Mouse (Mus musculus): ENCODE results near the gene Ptpra. TPM values are rescaled to one million over a fixed set of nuclear protein-coding genes. Genes with fewer than 3 reads are reported as not detected.
A peak's percentile ranks its signal among the peaks of the same experiment; 100 is the strongest.

Ptpra gene
- polyA plus RNA-seq, 1 experiment from 2014 or later, result 90.4 TPM

GRCm38 (mm10) chr2:130589157-130589556, 139.1 kb downstream of the Ptpra start:
- ATAC-seq (no peak), DNase-seq (ENCODE audit: low read depth, low spot score) (no peak)
- in situ Hi-C loops (cut with MboI; ENCODE audit: low pct_unique_long_range_greater_than_20kb), result no loop called here
- POLR2A ChIA-PET, result no interaction called here
- no peaks in the 10 kb centered on the region for H3K27me3 ChIP-seq
- CTCF ChIA-PET, result interaction anchor here (1.2 kb wide), 1 partner anchor 8 kb away, joined by 3 read pairs; no protein-coding TSS in a partner anchor
- TF ChIP-seq CTCF (IDR thresholded peaks at IDR 0.05), result no peak

- DNase-seq (ENCODE audit: low read depth, low spot score) (no peak), ATAC-seq (no peak)
- in situ Hi-C loops (cut with MboI; ENCODE audit: low pct_unique_long_range_greater_than_20kb), result no loop called here
- CTCF ChIA-PET, result no interaction called here
- POLR2A ChIA-PET, result interaction anchor here (1.6 kb wide), 1 partner anchor 16 kb away, joined by 3 read pairs; no protein-coding TSS in a partner anchor
- no peaks in the 10 kb centered on the region for H3K27me3 ChIP-seq
- no peak for TF ChIP-seq CTCF (IDR thresholded peaks at IDR 0.05)
Measured at GRCm38 (mm10) chr2:130589761-130590160, 139.7 kb downstream of the Ptpra start.

- POLR2A ChIA-PET, result interaction anchor here (0.6 to 1.6 kb wide), 3 partner anchors 15 to 132 kb away, joined by 3 to 5 read pairs (median 4); no protein-coding TSS in a partner anchor
- CTCF ChIA-PET, result no interaction called here
- in situ Hi-C loops (cut with MboI; ENCODE audit: low pct_unique_long_range_greater_than_20kb), result no loop called here
- ATAC-seq, result no peak
- no peaks in the 10 kb centered on the region for H3K27me3 ChIP-seq
- no peak for TF ChIP-seq CTCF (IDR thresholded peaks at IDR 0.05)
- DNase-seq (ENCODE audit: low read depth, low spot score), result no peak
Measured at GRCm38 (mm10) chr2:130591016-130591415, 140.9 kb downstream of the Ptpra start.

GRCm38 (mm10) chr2:130595596-130595995, 145.5 kb downstream of the Ptpra start:
- no peaks in the 10 kb centered on the region for H3K27me3 ChIP-seq
- no peak for TF ChIP-seq CTCF (IDR thresholded peaks at IDR 0.05)
- POLR2A ChIA-PET, result no interaction called here
- CTCF ChIA-PET, result no interaction called here
- in situ Hi-C loops (cut with MboI; ENCODE audit: low pct_unique_long_range_greater_than_20kb), result no loop called here
- DNase-seq (ENCODE audit: low read depth, low spot score) (no peak), ATAC-seq (no peak)

- peak; percentile 73 for TF ChIP-seq CTCF (IDR thresholded peaks at IDR 0.05)
- DNase-seq (ENCODE audit: low read depth, low spot score) (no peak), ATAC-seq (no peak)
- ChIA-PET POLR2A (no interaction called here), CTCF (interaction anchor here (0.8 to 1.8 kb wide), 7 partner anchors 9 to 315 kb away, joined by 3 to 11 read pairs (median 4); partner anchors contain the start of gene Mrps26)
- in situ Hi-C loops (cut with MboI; ENCODE audit: low pct_unique_long_range_greater_than_20kb), result no loop called here
- H3K27me3 ChIP-seq, result no peaks in the 10 kb centered on the region
Measured at GRCm38 (mm10) chr2:130597601-130598010, 147.5 kb downstream of the Ptpra start.

- no peak for ATAC-seq
Measured at GRCm38 (mm10) chr2:130598399-130598798, 148.3 kb downstream of the Ptpra start.

GRCm38 (mm10) chr2:130602195-130602594, 152.1 kb downstream of the Ptpra start:
- in situ Hi-C loops (cut with MboI; ENCODE audit: low pct_unique_long_range_greater_than_20kb), result no loop called here
- ChIA-PET POLR2A (interaction anchor here (0.6 kb wide), 1 partner anchor 10 kb away, joined by 6 read pairs; no protein-coding TSS in a partner anchor), CTCF (no interaction called here)
- ATAC-seq (no peak), DNase-seq (ENCODE audit: low read depth, low spot score) (no peak)
- no peaks in the 10 kb centered on the region for H3K27me3 ChIP-seq
- TF ChIP-seq CTCF (IDR thresholded peaks at IDR 0.05), result no peak

More at GRCm38 (mm10) chr2:130598399-130598798, 148.3 kb downstream of the Ptpra start:
- in situ Hi-C loops (cut with MboI; ENCODE audit: low pct_unique_long_range_greater_than_20kb), result no loop called here
- H3K27me3 ChIP-seq, result no peaks in the 10 kb centered on the region
- DNase-seq (ENCODE audit: low read depth, low spot score), result no peak
- ChIA-PET POLR2A (no interaction called here), CTCF (interaction anchor here (1.3 to 1.8 kb wide), 3 partner anchors 15 to 35 kb away, joined by 4 to 11 read pairs (median 5); partner anchors contain the start of gene Mrps26)
- no peak for TF ChIP-seq CTCF (IDR thresholded peaks at IDR 0.05)

Other genes starting within 250 kb of the Ptpra start
- gene Nop56, start 175.8 kb upstream of the Ptpra start, polyA plus RNA-seq (2021), result 139 TPM
- 267 TPM for gene Idh3b, start 165.7 kb upstream of the Ptpra start, polyA plus RNA-seq (2021)
- 18.9 TPM for gene Ebf4, start 155.1 kb upstream of the Ptpra start, polyA plus RNA-seq (2021)
- 0.82 TPM for gene Cpxm1, start 52.7 kb upstream of the Ptpra start, polyA plus RNA-seq (2021)
- 0.06 TPM for gene Gm28372, start 45.0 kb upstream of the Ptpra start, polyA plus RNA-seq (2021)
- gene 1700020A23Rik, start 45.0 kb upstream of the Ptpra start, polyA plus RNA-seq (2021), result not detected
- gene Tmem239, start 43.8 kb upstream of the Ptpra start, polyA plus RNA-seq (2021), result not detected
- 67.1 TPM for gene Vps16, start 25.9 kb upstream of the Ptpra start, polyA plus RNA-seq (2021)
- gene Pced1a, start 25.6 kb upstream of the Ptpra start, polyA plus RNA-seq (2021), result 29.9 TPM
- gene Mrps26, start 113.5 kb downstream of the Ptpra start, polyA plus RNA-seq (2021), result 73.1 TPM
- gene Oxt, start 125.9 kb downstream of the Ptpra start, polyA plus RNA-seq (2021), result not detected
- not detected for gene Avp, start 132.3 kb downstream of the Ptpra start, polyA plus RNA-seq (2021)
- 8.1 TPM for gene Fastkd5, start 179.7 kb downstream of the Ptpra start, polyA plus RNA-seq (2021)
- gene Ubox5, start 179.8 kb downstream of the Ptpra start, polyA plus RNA-seq (2021), result 8.9 TPM
- gene Lzts3, start 192.5 kb downstream of the Ptpra start, polyA plus RNA-seq (2021), result 14.6 TPM
- 138 TPM for gene Ddrgk1, start 214.4 kb downstream of the Ptpra start, polyA plus RNA-seq (2021)
- 59.1 TPM for gene Itpa, start 217.3 kb downstream of the Ptpra start, polyA plus RNA-seq (2021)
- 15.2 TPM for gene Slc4a11, start 247.2 kb downstream of the Ptpra start, polyA plus RNA-seq (2021)

Data from Patski (cell line).